Mouse (Mus musculus) forebrain, embryonic 16.5 days (tissue): ENCODE results near the gene Tubg1. TPM values are rescaled to one million over a fixed set of nuclear protein-coding genes. Genes with fewer than 3 reads are reported as not detected.
A peak's percentile ranks its signal among the peaks of the same experiment; 100 is the strongest.

Source experiments
- ATAC-seq: fragments of 200-750 bp; cut with Nextera tagmentation; 2 replicates; pipeline ENCODE4 v1.8.0; 2017; ENCODE audit warnings: mild to moderate bottlenecking, moderate library complexity
- H3K27ac ChIP-seq: fragments of 300-500 bp; sonication (generic); 2 replicates; pipeline ENCODE4 v1.5.1; 2014; ENCODE audit warnings: low read length, control low read depth
- H3K27me3 ChIP-seq: fragments of 300-500 bp; sonication (generic); replicated peaks from 2 replicates; pipeline ENCODE4 v1.6.1; 2014; ENCODE audit warnings: low read length; ENCODE audit not compliant: control insufficient read depth, insufficient read depth
- H3K36me3 ChIP-seq: fragments of 300-500 bp; sonication (generic); 2 replicates; pipeline ENCODE4 v1.6.1; 2014; ENCODE audit not compliant: control insufficient read depth, insufficient read depth
- H3K4me1 ChIP-seq: fragments of 300-500 bp; sonication (generic); replicated peaks from 2 replicates; pipeline ENCODE4 v1.6.1; 2014; ENCODE audit warnings: low read length; ENCODE audit not compliant: control insufficient read depth, insufficient read depth
- H3K4me2 ChIP-seq: fragments of 300-500 bp; sonication (generic); 2 replicates; pipeline ENCODE4 v1.6.1; 2014; ENCODE audit warnings: mild to moderate bottlenecking, low read length, control low read depth
- H3K4me3 ChIP-seq: fragments of 300-500 bp; sonication (generic); replicated peaks from 2 replicates; pipeline ENCODE4 v1.5.1; 2014; ENCODE audit warnings: mild to moderate bottlenecking, low read length, control low read depth
- H3K9ac ChIP-seq: fragments of 300-500 bp; sonication (generic); replicated peaks from 2 replicates; pipeline ENCODE4 v1.6.1; 2014; ENCODE audit warnings: low read depth, low read length, control low read depth
- H3K9me3 ChIP-seq: fragments of 300-500 bp; sonication (generic); 2 replicates; pipeline ENCODE4 v1.6.1; 2016; ENCODE audit warnings: low read length; ENCODE audit not compliant: control insufficient read depth
- WGBS: fragments of 180-500 bp; shearing (Covaris S2); extraction: QIAGEN DNeasy Blood & Tissue Kit; methylation state at CpG from one replicate; pipeline ENCODE4 v1.1.7; 2014; 5-methylcytosine and 5-hydroxymethylcytosine counted together
- polyA plus RNA-seq: library from polyadenylated mRNA; unstranded; fragments of >200 nt; fragmentation: Nextera tagmentation; extraction: Ambion mirVana; gene quantifications from 2 replicates; pipeline ENCODE4 v1.2.1, GENCODE M21; 2015

Gene Tubg1
- polyA plus RNA-seq, 1 experiment from 2014 or later, result 90.7 TPM

DNA sequence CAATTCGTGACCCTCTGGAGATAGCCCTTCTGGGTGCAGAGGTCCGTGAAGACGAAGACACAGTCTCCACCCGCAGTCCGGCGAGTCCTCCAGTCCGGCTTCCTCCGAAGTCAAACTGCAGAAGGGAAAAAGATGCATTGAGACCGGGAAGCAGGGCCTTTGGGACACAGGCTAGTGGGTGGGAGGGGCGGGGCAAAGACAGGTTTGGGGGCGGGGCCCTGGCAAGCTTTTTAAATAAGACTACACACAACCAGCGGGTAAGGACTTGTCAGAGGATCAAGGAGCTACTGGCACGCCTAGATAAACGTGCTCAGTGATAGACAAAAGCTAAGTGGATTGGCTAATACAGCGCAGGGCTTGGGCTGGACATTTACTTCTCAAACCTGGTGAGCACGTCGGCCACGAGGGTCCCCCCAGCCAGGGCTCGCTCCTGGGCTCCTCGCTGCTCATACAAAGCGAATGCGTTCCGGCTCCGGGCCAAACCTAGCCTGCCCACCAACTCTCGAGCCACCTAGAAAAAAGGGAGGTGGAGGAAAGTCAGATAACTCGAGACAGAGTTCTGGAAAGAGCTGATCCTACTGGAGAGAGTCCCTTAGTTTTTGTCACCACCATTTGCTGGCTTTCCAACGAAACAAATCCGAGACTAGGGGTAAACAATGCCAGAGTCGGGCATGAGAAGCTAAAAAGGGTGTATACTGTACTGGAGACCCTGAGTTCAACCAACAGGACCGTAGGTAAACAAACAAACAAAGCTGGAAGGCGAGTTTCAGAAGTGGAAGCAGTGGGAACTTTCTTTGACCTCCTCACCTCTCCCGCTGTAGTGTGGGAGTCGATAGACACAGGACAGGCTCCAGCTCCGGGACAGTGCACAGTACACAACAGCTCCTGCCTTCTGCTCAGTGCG is 45.2 kb downstream of the Tubg1 start:
- H3K27ac ChIP-seq, result no peak overlapping the region
- H3K4me1 ChIP-seq, result peaks cover 17% of the 10 kb centered on the region
- H3K9ac ChIP-seq, result 0 out of 2 replicates have a peak overlapping the region, but pooled peaks have one; percentile 10
- ATAC-seq, result no peak
- no peak overlapping the region for H3K4me2 ChIP-seq
- peaks cover 2% of the 10 kb centered on the region; the same call in 1 of the 2 replicates for H3K36me3 ChIP-seq
- H3K27me3 ChIP-seq, result peaks cover 48% of the 10 kb centered on the region
- H3K9me3 ChIP-seq, result no peaks in the 10 kb centered on the region
- 28% methylated on average over 35 of the region's 35 CpGs for WGBS
- no peak overlapping the region for H3K4me3 ChIP-seq

- H3K9ac ChIP-seq, result no peak overlapping the region
- peaks cover 53% of the 10 kb centered on the region for H3K27me3 ChIP-seq
- no peak overlapping the region for H3K27ac ChIP-seq
- H3K36me3 ChIP-seq, result peaks cover 2% of the 10 kb centered on the region; the same call in 1 of the 2 replicates
- no peak overlapping the region for H3K4me2 ChIP-seq
- peaks cover 27% of the 10 kb centered on the region for H3K4me1 ChIP-seq
- 49% methylated on average over 14 of the region's 14 CpGs for WGBS
- no peaks in the 10 kb centered on the region for H3K9me3 ChIP-seq
- no peak for ATAC-seq
- H3K4me3 ChIP-seq, result no peak overlapping the region
Measured at GRCm38 (mm10) chr11:101166357-101166756, 46.6 kb downstream of the Tubg1 start.

GRCm38 (mm10) chr11:101167211-101167962 is 47.6 kb downstream of the Tubg1 start:
- peaks cover 34% of the 10 kb centered on the region for H3K4me1 ChIP-seq
- peaks cover 2% of the 10 kb centered on the region; the same call in 1 of the 2 replicates for H3K36me3 ChIP-seq
- peaks cover 53% of the 10 kb centered on the region for H3K27me3 ChIP-seq
- WGBS, result 55% methylated on average over 19 of the region's 19 CpGs
- no peaks in the 10 kb centered on the region for H3K9me3 ChIP-seq
- H3K27ac ChIP-seq, result no peak overlapping the region
- H3K9ac ChIP-seq, result no peak overlapping the region
- no peak for ATAC-seq
- H3K4me3 ChIP-seq, result no peak overlapping the region
- no peak overlapping the region for H3K4me2 ChIP-seq

DNA sequence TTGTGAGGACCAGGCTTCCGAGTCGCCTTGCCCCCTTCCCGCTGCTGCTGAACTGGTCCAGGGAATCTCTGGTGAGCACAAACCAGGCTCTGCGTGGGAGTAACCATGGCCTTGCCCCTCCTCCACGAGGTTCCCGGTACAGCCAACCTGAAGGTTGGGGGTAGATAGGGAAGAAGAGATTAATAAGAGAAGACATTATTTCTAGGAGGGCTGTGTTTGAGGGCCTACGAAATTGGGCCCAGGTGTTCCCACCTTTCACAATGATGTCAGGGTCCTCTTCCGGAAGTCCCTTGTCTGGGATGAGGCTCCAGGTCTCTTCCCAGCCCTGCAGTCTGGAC is 48.2 kb downstream of the Tubg1 start:
- 55% methylated on average over 8 of the region's 8 CpGs for WGBS
- H3K9ac ChIP-seq, result no peak overlapping the region
- no peak for ATAC-seq

DNA sequence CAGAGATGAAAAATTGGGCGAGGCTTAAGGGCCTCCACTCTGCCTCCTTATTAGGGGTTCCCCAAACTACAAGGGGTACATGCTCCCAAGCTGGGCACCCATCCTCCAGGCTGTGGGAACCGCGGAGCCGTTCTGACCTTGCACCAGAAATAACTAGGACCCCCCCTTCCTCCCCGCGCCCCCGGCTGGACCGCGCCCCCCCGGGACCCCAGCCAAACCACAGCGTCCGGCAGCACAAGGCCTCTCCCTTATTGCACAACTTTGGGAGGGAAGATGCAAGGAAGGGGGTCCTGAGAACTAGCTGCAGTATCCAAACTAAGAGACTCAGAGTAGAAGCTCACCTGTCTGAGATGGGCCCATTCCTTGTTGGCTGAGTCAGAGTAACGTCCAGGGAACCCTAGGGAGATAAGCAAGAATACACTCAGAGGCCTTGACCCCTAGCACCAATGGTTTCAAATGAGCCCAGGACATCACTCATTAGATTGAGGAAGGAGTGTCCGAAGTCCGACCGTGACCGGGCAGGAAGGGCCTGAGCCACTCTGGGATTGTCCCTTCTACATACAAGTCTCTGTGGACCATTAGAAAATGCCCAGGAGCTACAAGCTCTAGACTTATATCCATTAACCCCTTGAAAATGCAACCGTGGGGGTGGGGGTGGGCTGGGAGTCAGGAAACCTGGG is 48.7 kb downstream of the Tubg1 start:
- Histone ChIP-seq H3K27ac (no peak overlapping the region), H3K9ac (no peak overlapping the region), H3K4me3 (no peak overlapping the region), H3K9me3 (no peaks in the 10 kb centered on the region), H3K36me3 (peaks cover 2% of the 10 kb centered on the region; the same call in 1 of the 2 replicates), H3K27me3 (peaks cover 51% of the 10 kb centered on the region), H3K4me2 (no peak overlapping the region), H3K4me1 (peaks cover 43% of the 10 kb centered on the region)
- 69% methylated on average over 18 of the region's 18 CpGs for WGBS
- no peak for ATAC-seq

More for the DNA sequence above, 48.2 kb downstream of the Tubg1 start:
- Histone ChIP-seq H3K27ac (no peak overlapping the region), H3K27me3 (peaks cover 53% of the 10 kb centered on the region), H3K36me3 (peaks cover 2% of the 10 kb centered on the region; the same call in 1 of the 2 replicates), H3K9me3 (no peaks in the 10 kb centered on the region), H3K4me3 (no peak overlapping the region), H3K4me2 (no peak overlapping the region), H3K4me1 (peaks cover 38% of the 10 kb centered on the region)

DNA sequence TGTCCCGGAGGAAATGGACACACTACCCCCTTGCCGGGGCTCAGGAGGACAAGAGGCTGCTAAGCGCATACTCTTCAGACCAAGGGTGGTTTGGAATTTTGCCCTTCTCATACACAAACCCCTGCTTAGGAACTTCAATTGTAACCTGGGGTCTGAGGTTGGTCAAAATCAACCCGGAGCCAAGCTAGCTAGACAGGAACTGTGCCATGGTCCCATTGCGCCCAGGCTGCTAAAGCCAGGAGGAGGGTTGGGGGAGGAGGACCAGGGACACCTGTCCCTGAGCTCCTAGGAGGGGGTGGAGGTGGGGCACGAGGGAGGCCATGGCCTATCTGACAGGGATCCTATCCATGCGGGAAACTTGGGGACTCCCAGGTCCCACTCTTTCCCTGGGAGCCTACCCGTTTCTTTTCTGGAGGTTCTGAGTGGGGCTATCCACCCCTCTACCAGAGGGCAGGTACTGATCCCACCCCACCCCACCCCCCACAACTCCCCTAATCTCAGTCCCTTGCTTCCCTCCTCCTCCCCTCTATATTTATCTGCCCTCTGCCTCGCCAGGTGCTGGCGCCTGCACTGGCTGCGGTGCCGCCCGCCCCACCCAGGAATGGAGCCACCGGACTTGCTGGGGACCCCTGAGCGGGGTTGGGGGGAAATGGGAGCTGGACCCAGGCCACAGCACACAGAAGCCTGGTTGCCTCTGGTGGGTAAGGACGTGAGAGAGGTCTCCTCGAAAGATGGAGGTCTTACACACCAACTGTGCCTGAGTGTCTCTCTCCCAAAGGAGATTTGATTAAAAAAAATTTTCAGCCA is 49.8 kb downstream of the Tubg1 start:
- Histone ChIP-seq H3K36me3 (peaks cover 2% of the 10 kb centered on the region; the same call in 1 of the 2 replicates), H3K27me3 (peaks cover 43% of the 10 kb centered on the region), H3K27ac (no peak overlapping the region), H3K4me3 (peak overlapping the region; percentile 64), H3K4me1 (peaks cover 47% of the 10 kb centered on the region), H3K9ac (peak overlapping the region; percentile 67; the same call in 1 of the 2 replicates), H3K9me3 (no peaks in the 10 kb centered on the region), H3K4me2 (peak overlapping the region; percentile 68)
- 13% methylated on average over 15 of the region's 17 CpGs for WGBS
- no peak for ATAC-seq

- Histone ChIP-seq H3K27ac (peak within 1 kb of the TSS; percentile 41; the same call in 1 of the 2 replicates), H3K9ac (peak within 1 kb of the TSS; percentile 67), H3K4me3 (peak within 1 kb of the TSS; percentile 64), H3K4me2 (peak within 1 kb of the TSS; percentile 68), H3K36me3 (peaks cover 2% of the 10 kb centered on the region; the same call in 1 of the 2 replicates), H3K9me3 (no peaks in the 10 kb centered on the region), H3K4me1 (peaks cover 45% of the 10 kb centered on the region), H3K27me3 (peaks cover 41% of the 10 kb centered on the region)
- ATAC-seq, result no peak
- WGBS, result 1% methylated on average over 33 of the region's 35 CpGs
Measured at GRCm38 (mm10) chr11:101170354-101170810, 50.6 kb downstream of the Tubg1 start, which contains the start of gene Cntnap1. TSS of gene Cntnap1 (plus strand) at chr11:101170523.

DNA sequence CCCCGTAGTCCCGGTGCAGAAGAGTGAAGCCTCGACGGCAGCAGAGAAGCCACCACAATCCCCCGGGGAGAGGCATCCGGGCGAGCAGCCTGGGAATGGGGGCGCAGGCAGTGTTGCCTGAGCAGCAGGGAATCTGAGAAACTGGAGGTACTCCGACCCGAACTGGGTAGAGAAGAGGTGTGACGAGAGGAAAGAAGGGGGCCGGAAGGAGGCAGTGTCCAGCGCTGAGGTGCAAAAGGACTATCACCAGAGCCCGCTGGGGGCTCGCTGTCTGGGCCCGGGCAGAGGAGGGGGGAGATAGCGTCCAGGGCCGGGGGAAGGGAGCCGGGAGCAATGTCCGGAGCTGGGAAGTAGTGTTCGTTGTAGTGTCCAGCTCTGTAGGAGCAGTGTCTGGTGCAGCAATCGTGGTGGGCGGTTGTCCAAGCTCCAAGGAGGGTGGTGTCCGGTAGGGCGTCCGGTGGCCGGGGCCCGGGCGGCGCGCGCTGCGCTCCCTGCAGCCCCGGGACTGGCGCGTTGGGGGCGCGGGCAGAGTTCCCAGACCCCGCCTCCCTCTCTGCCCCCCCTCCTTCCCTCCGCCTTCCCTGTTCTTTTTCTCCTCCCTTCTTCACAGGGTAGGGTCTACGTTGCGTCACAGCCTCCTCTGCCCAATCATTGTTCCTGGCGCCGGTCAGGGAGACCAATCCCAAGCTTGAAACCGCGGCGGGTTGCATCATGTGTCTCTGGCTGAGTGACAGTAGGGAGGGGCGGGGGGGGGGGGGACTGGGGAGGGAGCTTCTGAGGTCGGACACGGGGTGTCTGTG is 51.3 kb downstream of the Tubg1 start, which contains the start of gene Plekhh3:
TSS of gene Plekhh3 (minus strand) at position 541 of the 800 bp plus-strand sequence.
- peaks cover 39% of the 10 kb centered on the region for H3K27me3 ChIP-seq
- H3K4me1 ChIP-seq, result peaks cover 48% of the 10 kb centered on the region
- WGBS, result under 1% methylated on average over 47 of the region's 50 CpGs

More for the DNA sequence above, 51.3 kb downstream of the Tubg1 start, which contains the start of gene Plekhh3:
- Histone ChIP-seq H3K9ac (peak within 1 kb of the TSS; percentile 67), H3K9me3 (no peaks in the 10 kb centered on the region), H3K36me3 (peaks cover 2% of the 10 kb centered on the region; the same call in 1 of the 2 replicates), H3K27ac (peak within 1 kb of the TSS; percentile 75), H3K4me3 (peak within 1 kb of the TSS; percentile 64), H3K4me2 (peak within 1 kb of the TSS; percentile 92)
- peak; percentile 96 for ATAC-seq
